Mouse (Mus musculus): ENCODE measurements around the gene Tchhl1.
"Not testable (repeated sequence)": the region's sequence is repeated elsewhere in the genome, so short reads cannot be mapped to it uniquely, and the experiment has no call there.

Tchhl1 gene

GRCm38 (mm10) chr3:93468561-93468960 lies at the start of gene Tchhl1:
TSS of gene Tchhl1 (plus strand) at chr3:93468754.
- in situ Hi-C loops (cut with MboI; ENCODE audit: low sequenced_read_pairs) = no loop called here

- in situ Hi-C loops (cut with MboI; ENCODE audit: low sequenced_read_pairs) = no loop called here
Measured at GRCm38 (mm10) chr3:93431673-93432072, 36.9 kb upstream of the Tchhl1 start.

- in situ Hi-C loops (cut with MboI; ENCODE audit: low sequenced_read_pairs) = no loop called here
Measured at GRCm38 (mm10) chr3:93442030-93442429, 26.5 kb upstream of the Tchhl1 start, which contains the start of gene Tchh. TSS of gene Tchh (plus strand) at chr3:93442330.

GRCm38 (mm10) chr3:93443501-93444101 lies 25.0 kb upstream of the Tchhl1 start:
- in situ Hi-C loops (cut with MboI; ENCODE audit: low sequenced_read_pairs) = no loop called here

GRCm38 (mm10) chr3:93444343-93445164 lies 24.0 kb upstream of the Tchhl1 start:
- in situ Hi-C loops (cut with MboI; ENCODE audit: low sequenced_read_pairs) = no loop called here

GRCm38 (mm10) chr3:93445165-93445705 lies 23.3 kb upstream of the Tchhl1 start:
- in situ Hi-C loops (cut with MboI; ENCODE audit: low sequenced_read_pairs) = no loop called here

- in situ Hi-C loops (cut with MboI; ENCODE audit: low sequenced_read_pairs) = no loop called here
Measured at GRCm38 (mm10) chr3:93446128-93446755, 22.3 kb upstream of the Tchhl1 start.

- in situ Hi-C loops (cut with MboI; ENCODE audit: low sequenced_read_pairs) = not testable (repeated sequence)
Measured at GRCm38 (mm10) chr3:93446756-93447137, 21.8 kb upstream of the Tchhl1 start.

- in situ Hi-C loops (cut with MboI; ENCODE audit: low sequenced_read_pairs) = no loop called here
Measured at GRCm38 (mm10) chr3:93447138-93447841, 21.3 kb upstream of the Tchhl1 start.

- in situ Hi-C loops (cut with MboI; ENCODE audit: low sequenced_read_pairs) = no loop called here
Measured at GRCm38 (mm10) chr3:93466556-93466955, 2.0 kb upstream of the Tchhl1 start.

GRCm38 (mm10) chr3:93467130-93467529 lies 1.4 kb upstream of the Tchhl1 start:
- in situ Hi-C loops (cut with MboI; ENCODE audit: low sequenced_read_pairs) = no loop called here

GRCm38 (mm10) chr3:93469629-93470028 lies 1.1 kb downstream of the Tchhl1 start:
- in situ Hi-C loops (cut with MboI; ENCODE audit: low sequenced_read_pairs) = no loop called here

- in situ Hi-C loops (cut with MboI; ENCODE audit: low sequenced_read_pairs) = loop anchor here (25.0 kb wide), 1 partner anchor 118 kb away; no protein-coding TSS in a partner anchor
Measured at GRCm38 (mm10) chr3:93480053-93480452, 11.5 kb downstream of the Tchhl1 start.

GRCm38 (mm10) chr3:93481982-93482616 lies 13.5 kb downstream of the Tchhl1 start:
- in situ Hi-C loops (cut with MboI; ENCODE audit: low sequenced_read_pairs) = loop anchor here (25.0 kb wide), 1 partner anchor 120 kb away; no protein-coding TSS in a partner anchor

- in situ Hi-C loops (cut with MboI; ENCODE audit: low sequenced_read_pairs) = loop anchor here (25.0 kb wide), 1 partner anchor 123 kb away; no protein-coding TSS in a partner anchor
Measured at GRCm38 (mm10) chr3:93485611-93486010, 17.1 kb downstream of the Tchhl1 start.

GRCm38 (mm10) chr3:93488541-93488940 lies 20.0 kb downstream of the Tchhl1 start:
- in situ Hi-C loops (cut with MboI; ENCODE audit: low sequenced_read_pairs) = loop anchor here (25.0 kb wide), 1 partner anchor 126 kb away; no protein-coding TSS in a partner anchor

- in situ Hi-C loops (cut with MboI; ENCODE audit: low sequenced_read_pairs) = loop anchor here (25.0 kb wide), 1 partner anchor 130 kb away; no protein-coding TSS in a partner anchor
Measured at GRCm38 (mm10) chr3:93492176-93492575, 23.6 kb downstream of the Tchhl1 start.

GRCm38 (mm10) chr3:93493992-93494391 lies 25.4 kb downstream of the Tchhl1 start:
- in situ Hi-C loops (cut with MboI; ENCODE audit: low sequenced_read_pairs) = loop anchor here (25.0 kb wide), 1 partner anchor 132 kb away; no protein-coding TSS in a partner anchor

- in situ Hi-C loops (cut with MboI; ENCODE audit: low sequenced_read_pairs) = loop anchor here (25.0 kb wide), 1 partner anchor 132 kb away; no protein-coding TSS in a partner anchor
Measured at GRCm38 (mm10) chr3:93494774-93495173, 26.2 kb downstream of the Tchhl1 start.

- in situ Hi-C loops (cut with MboI; ENCODE audit: low sequenced_read_pairs) = loop anchor here (25.0 kb wide), 1 partner anchor 135 kb away; no protein-coding TSS in a partner anchor
Measured at GRCm38 (mm10) chr3:93497131-93497530, 28.6 kb downstream of the Tchhl1 start.
